Mouse (Mus musculus) midbrain, embryonic 15.5 days (tissue): ENCODE measurements around the gene Defb30. TPM values are rescaled to one million over a fixed set of nuclear protein-coding genes. Genes with fewer than 3 reads are reported as not detected.

Source experiments
- ATAC-seq: fragments of 200-750 bp; cut with Nextera tagmentation; replicated peaks from 2 replicates; pipeline ENCODE4 v1.8.0; 2017; ENCODE audit warnings: moderate TSS enrichment
- H3K27ac ChIP-seq: fragments of 300-500 bp; sonication (generic); 2 replicates; pipeline ENCODE4 v1.5.1; 2015; ENCODE audit warnings: mild to moderate bottlenecking, inconsistent platforms
- H3K27me3 ChIP-seq: fragments of 300-500 bp; sonication (generic); replicated peaks from 2 replicates; pipeline ENCODE4 v1.6.1; 2015; ENCODE audit warnings: inconsistent platforms
- H3K36me3 ChIP-seq: fragments of 300-500 bp; sonication (generic); replicated peaks from 2 replicates; pipeline ENCODE4 v1.6.1; 2015; ENCODE audit warnings: inconsistent platforms
- H3K4me1 ChIP-seq: fragments of 300-500 bp; sonication (generic); 2 replicates; pipeline ENCODE4 v1.6.1; 2015; ENCODE audit warnings: inconsistent platforms
- H3K4me2 ChIP-seq: fragments of 300-500 bp; sonication (generic); 2 replicates; pipeline ENCODE4 v1.6.1; 2015; ENCODE audit warnings: inconsistent platforms, mild to moderate bottlenecking, moderate library complexity
- H3K4me3 ChIP-seq: fragments of 300-500 bp; sonication (generic); 2 replicates; pipeline ENCODE4 v1.5.1; 2015; ENCODE audit warnings: mild to moderate bottlenecking, inconsistent platforms
- H3K9ac ChIP-seq: fragments of 300-500 bp; sonication (generic); 2 replicates; pipeline ENCODE4 v1.6.1; 2015; ENCODE audit warnings: mild to moderate bottlenecking, inconsistent platforms
- H3K9me3 ChIP-seq: fragments of 300-500 bp; sonication (generic); 2 replicates; pipeline ENCODE4 v1.6.1; 2016; ENCODE audit warnings: inconsistent platforms
- WGBS: fragments of 180-500 bp; shearing (Covaris S2); methylation state at CpG from one replicate; pipeline ENCODE4 v1.1.7; 2015; ENCODE audit warnings: mixed read lengths; 5-methylcytosine and 5-hydroxymethylcytosine counted together
- polyA plus RNA-seq: library from polyadenylated mRNA; unstranded; fragments of >200 nt; fragmentation: Nextera tagmentation; extraction: Ambion mirVana; gene quantifications from 2 replicates; pipeline ENCODE4 v1.2.1, GENCODE M21; 2015

Gene Defb30
- polyA plus RNA-seq: not detected in 2 replicates

DNA sequence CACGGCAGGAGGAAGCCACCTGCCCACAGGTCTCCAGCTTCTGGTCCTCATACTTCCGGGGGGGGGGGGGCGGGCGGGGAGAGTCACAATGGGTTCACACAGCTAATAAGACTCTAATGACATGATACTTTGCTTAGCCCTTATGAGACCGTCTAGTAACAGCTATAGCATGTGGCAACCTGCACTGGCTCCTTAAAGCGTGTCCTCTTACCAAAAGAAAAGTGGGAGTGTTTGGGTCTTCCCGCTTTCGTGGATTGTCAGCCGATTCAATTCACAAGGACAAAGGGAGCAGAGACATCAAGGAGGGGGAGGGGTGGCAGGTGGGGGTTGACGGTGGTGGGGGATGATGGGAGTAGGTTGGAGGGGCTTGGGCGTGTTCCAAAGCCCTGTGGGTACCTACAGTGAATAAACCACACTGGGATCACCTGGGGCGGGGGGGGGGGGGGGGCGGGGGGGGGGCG, at the start of gene Defb30:
Gene Defb30, minus strand, starts transcription at position 51 of the 461 bp plus-strand sequence.
- H3K9me3 ChIP-seq: no peaks in the 10 kb centered on the region
- ATAC-seq: no peak
- H3K4me3 ChIP-seq: no peak within 1 kb of the TSS
- WGBS: 61% methylated on average over 9 of the region's 14 CpGs
- no peaks in the 10 kb centered on the region for H3K4me1 ChIP-seq
- no peak within 1 kb of the TSS for H3K4me2 ChIP-seq
- H3K9ac ChIP-seq: no peak within 1 kb of the TSS
- H3K27ac ChIP-seq: no peak within 1 kb of the TSS
- no peaks in the 10 kb centered on the region for H3K36me3 ChIP-seq
- no peaks in the 10 kb centered on the region for H3K27me3 ChIP-seq

DNA sequence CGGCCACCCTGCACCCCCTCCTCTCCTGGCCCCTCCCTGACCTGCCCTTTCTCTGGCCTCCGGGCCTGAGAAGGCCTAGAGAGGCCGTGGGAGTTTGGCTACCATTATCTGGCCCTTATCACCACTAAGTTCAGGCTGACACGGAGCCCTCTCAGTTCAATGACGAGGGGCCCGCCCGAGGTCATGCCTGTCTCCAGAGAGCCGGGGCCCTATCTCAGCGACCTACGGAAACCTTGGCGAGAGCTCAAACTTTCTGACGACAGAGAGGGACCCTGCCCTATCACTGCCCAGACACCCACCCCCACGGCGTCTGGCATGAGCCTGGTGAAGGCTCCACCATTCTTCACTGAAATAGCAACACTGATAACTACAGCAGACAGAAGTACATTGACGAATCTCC, 17.9 kb upstream of the Defb30 start:
- Histone ChIP-seq H3K4me2 (no peak overlapping the region), H3K9me3 (no peaks in the 10 kb centered on the region), H3K27me3 (no peaks in the 10 kb centered on the region), H3K4me1 (peaks cover 5% of the 10 kb centered on the region; the same call in 1 of the 2 replicates), H3K4me3 (no peak overlapping the region), H3K27ac (no peak overlapping the region), H3K9ac (no peak overlapping the region), H3K36me3 (no peaks in the 10 kb centered on the region)
- WGBS: 86% methylated on average over 15 of the region's 15 CpGs
- ATAC-seq: no peak

DNA sequence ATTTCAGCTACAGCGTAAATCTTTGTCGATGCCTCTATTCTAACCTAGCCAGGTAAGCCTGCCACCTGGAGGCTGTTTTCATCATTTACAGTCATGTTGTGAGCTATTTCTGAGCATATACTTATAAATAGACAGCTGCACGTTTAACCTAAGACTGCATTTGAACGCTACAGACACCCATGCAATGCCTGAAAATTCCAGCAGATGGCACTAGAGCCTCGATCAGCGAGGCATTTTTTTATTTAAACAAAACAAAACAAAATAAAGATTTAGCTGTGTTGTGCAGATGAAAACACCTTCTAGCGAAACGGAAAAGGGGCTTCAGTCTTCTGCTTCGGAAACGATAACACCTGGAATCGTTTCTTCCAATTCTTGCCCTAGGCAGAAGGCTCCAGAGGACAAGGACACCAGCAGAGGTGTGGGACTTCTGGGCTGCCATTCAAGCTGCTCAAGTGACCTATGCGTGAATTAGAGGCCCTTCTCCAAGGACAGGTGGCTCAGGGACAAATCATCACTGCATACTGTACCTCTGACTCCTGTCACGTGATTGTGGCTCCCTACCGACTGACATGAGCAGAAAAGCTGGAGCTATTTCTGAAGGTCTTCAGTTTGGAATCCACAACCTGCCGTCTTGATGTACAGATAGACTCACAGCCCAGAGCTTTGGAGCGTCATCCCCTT, 17.0 kb upstream of the Defb30 start:
- Histone ChIP-seq H3K4me3 (no peak overlapping the region), H3K27ac (no peak overlapping the region), H3K9me3 (no peaks in the 10 kb centered on the region), H3K36me3 (no peaks in the 10 kb centered on the region), H3K27me3 (no peaks in the 10 kb centered on the region), H3K4me2 (peak overlapping the region; percentile 33), H3K4me1 (peaks cover 5% of the 10 kb centered on the region; the same call in 1 of the 2 replicates), H3K9ac (no peak overlapping the region)
- 33% methylated on average over 16 of the region's 16 CpGs for WGBS
- ATAC-seq: peak; percentile 74

DNA sequence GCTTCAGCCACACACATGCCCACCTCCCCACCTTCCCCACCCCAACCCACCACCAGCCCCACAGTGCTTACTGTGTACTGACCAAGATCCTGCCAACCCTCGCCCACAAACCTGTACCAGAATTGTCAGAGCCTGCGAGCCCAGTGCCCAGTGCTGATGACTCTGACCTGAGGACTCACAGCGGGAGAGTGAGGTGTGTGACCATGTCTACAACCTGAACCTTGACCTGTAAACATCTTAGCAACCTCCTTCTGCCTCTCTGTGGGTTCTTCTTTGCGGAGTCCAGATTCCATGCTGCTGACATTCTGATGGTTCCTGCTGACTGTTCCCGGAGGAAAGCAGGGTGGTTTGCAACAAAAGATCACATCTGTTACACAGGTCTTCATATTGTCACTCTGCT, 15.6 kb upstream of the Defb30 start:
- Histone ChIP-seq H3K4me3 (no peak overlapping the region), H3K36me3 (no peaks in the 10 kb centered on the region), H3K9me3 (no peaks in the 10 kb centered on the region), H3K4me1 (peaks cover 5% of the 10 kb centered on the region; the same call in 1 of the 2 replicates), H3K27me3 (no peaks in the 10 kb centered on the region), H3K9ac (no peak overlapping the region), H3K27ac (no peak overlapping the region), H3K4me2 (no peak overlapping the region)
- ATAC-seq: no peak
- WGBS: 78% methylated on average over 5 of the region's 5 CpGs

DNA sequence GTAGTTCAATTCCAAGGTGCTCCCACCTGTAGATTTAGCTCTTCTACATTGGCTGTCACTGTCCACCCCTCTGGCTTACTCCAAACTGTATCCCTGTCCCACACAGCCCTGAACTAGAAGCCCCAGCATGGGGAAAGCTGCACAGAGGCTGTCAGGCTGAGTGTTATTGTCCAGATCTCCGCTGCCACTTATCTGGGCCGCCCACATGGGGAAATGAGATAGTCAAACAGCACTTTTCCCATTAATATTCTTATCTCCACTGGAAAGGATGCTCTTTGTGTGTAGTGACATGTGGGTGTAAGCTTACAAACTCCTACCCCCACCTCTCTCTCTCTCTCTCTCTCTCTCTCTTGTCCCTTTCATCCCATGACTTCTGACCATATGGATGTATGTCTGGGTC, 12.4 kb upstream of the Defb30 start:
- H3K27me3 ChIP-seq: no peaks in the 10 kb centered on the region
- no peaks in the 10 kb centered on the region for H3K9me3 ChIP-seq
- no peak overlapping the region for H3K4me2 ChIP-seq
- no peaks in the 10 kb centered on the region for H3K36me3 ChIP-seq
- ATAC-seq: no peak
- H3K4me1 ChIP-seq: peaks cover 4% of the 10 kb centered on the region; the same call in 1 of the 2 replicates
- no peak overlapping the region for H3K9ac ChIP-seq
- WGBS: 88% methylated on average over 2 of the region's 2 CpGs
- H3K4me3 ChIP-seq: no peak overlapping the region
- no peak overlapping the region for H3K27ac ChIP-seq

DNA sequence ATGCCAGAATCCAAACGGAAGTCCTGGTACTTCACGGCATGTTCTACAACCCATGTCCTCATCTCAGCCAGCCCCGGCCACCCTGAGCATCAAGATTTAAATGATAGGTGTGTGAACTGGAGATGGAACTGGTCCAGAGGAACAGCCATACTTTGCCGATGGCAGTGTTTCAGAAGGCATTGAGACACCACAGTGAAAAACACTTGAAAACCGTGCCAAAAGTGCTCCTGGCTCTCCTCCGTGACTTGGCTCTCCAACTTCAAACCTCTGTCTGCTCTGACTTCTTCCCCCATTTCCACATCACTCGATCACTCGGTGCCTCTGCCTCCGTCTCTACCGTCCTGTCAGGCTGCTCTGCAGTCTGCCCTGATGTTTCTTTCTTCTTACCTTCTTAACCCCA, 10.6 kb upstream of the Defb30 start:
- Histone ChIP-seq H3K27ac (no peak overlapping the region), H3K4me2 (no peak overlapping the region), H3K9ac (no peak overlapping the region), H3K27me3 (no peaks in the 10 kb centered on the region), H3K9me3 (no peaks in the 10 kb centered on the region), H3K4me1 (no peaks in the 10 kb centered on the region), H3K4me3 (no peak overlapping the region), H3K36me3 (no peaks in the 10 kb centered on the region)
- no peak for ATAC-seq
- WGBS: 81% methylated on average over 10 of the region's 10 CpGs

DNA sequence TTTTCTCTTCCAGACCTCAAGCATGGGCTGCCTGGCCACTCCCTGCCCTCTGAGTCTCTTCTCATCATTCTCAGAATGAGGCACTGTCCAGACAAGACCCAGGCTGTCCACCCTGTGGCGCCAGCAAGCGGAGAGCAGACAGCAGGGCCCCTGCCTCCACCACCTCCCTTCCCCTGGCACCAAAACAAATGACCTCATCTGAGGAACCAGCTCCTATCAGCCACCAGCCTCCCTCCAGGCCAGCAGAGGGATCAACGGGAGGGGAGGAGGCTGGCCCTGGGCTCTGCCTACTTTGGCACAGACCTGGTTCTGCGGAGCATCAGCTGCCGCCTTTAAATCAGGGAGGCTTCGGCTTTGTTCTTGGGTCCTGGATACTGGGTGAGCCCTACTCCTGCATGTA, 5.0 kb upstream of the Defb30 start:
- Histone ChIP-seq H3K4me1 (no peaks in the 10 kb centered on the region), H3K4me3 (no peak overlapping the region), H3K36me3 (no peaks in the 10 kb centered on the region), H3K27me3 (no peaks in the 10 kb centered on the region), H3K9ac (no peak overlapping the region), H3K9me3 (no peaks in the 10 kb centered on the region), H3K27ac (no peak overlapping the region), H3K4me2 (no peak overlapping the region)
- ATAC-seq: no peak
- 29% methylated on average over 6 of the region's 6 CpGs for WGBS

DNA sequence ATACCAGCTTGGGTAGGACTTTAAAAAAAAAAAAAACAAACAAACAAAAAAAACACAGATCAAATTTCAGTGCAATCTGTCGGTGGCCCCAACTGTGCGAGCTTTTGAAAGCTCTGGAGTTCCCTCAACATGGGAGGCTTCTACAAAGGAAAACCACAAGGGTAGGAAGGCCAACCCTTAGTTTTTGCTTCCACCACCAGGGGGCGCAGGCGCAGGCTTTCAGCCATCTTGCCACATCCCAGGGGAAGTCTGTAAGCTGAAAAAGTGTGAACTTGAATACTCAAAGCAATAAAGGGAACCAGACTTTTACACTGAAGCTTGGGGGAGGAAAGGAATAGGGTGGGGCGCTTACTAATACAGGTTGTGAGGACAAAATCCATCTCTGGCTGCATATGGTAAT, 1.0 kb upstream of the Defb30 start:
- H3K27me3 ChIP-seq: no peaks in the 10 kb centered on the region

DNA sequence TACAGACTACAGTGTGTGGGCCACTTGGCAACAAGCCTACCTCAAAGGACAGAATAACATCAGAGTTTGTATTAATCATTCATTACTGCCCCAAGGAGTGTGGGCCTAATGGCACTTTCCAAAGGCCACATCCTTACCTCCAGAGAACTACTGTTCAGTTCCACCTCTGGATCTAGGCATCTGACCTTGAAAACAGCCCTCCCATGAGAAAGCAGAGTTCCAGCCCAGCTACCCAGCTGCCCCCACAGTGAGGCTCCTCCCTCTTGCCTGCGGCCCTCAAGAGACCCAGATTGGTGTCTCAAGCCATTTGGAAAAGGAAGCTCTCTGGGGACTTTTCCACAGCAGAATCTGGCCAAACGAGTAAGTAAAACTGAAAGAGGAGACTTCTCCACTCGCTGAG, 3.1 kb downstream of the Defb30 start, which contains the start of gene Defb42:
Gene Defb42, plus strand, starts transcription at position 301 of the 400 bp plus-strand sequence.
- no peaks in the 10 kb centered on the region for H3K36me3 ChIP-seq
- H3K4me3 ChIP-seq: no peak within 1 kb of the TSS
- no peak within 1 kb of the TSS for H3K27ac ChIP-seq
- 71% methylated on average over 3 of the region's 3 CpGs for WGBS
- ATAC-seq: no peak
- no peaks in the 10 kb centered on the region for H3K4me1 ChIP-seq
- H3K9ac ChIP-seq: no peak within 1 kb of the TSS
- H3K4me2 ChIP-seq: no peak within 1 kb of the TSS
- no peaks in the 10 kb centered on the region for H3K9me3 ChIP-seq
- H3K27me3 ChIP-seq: no peaks in the 10 kb centered on the region

More for the DNA sequence above, 1.0 kb upstream of the Defb30 start:
- Histone ChIP-seq H3K4me1 (no peaks in the 10 kb centered on the region), H3K36me3 (no peaks in the 10 kb centered on the region), H3K4me2 (no peak overlapping the region), H3K4me3 (no peak overlapping the region), H3K27ac (no peak overlapping the region), H3K9ac (no peak overlapping the region), H3K9me3 (no peaks in the 10 kb centered on the region)
- WGBS: 41% methylated on average over 5 of the region's 5 CpGs
- no peak for ATAC-seq

DNA sequence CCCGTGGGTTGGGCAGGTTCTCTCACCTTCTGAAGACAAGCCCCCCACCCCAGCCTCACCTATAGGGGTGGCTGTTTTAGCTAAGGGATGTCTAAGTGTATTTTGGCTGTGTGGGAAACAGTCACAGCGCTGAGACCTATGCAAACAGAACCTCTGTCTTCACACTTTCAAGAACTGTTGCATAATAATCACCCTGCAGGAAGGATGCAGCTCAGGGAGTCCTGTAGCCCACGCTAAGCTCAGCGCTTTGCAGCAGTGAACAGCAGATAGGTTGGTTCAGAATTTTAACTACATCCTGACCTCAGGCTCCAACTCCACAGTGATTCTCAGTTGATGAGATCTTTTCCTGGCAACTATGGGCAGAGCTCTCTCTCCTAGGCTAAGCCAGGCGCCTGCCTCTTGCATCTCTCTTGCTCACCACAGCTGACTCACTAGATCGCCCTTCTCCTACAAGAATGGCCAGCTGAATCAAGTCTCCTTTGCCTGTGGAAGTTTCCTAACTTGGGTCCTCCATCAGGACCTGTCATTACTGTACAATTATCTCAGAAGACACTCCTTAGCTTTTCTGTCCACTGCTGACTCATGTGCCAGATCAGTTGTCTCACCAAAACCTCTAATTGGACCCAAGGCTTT, 29.1 kb downstream of the Defb30 start:
- WGBS: 59% methylated on average over 6 of the region's 6 CpGs
- Histone ChIP-seq H3K4me2 (no peak overlapping the region), H3K27me3 (no peaks in the 10 kb centered on the region), H3K4me1 (no peaks in the 10 kb centered on the region), H3K4me3 (no peak overlapping the region), H3K9ac (no peak overlapping the region), H3K9me3 (no peaks in the 10 kb centered on the region), H3K36me3 (no peaks in the 10 kb centered on the region), H3K27ac (no peak overlapping the region)
- no peak for ATAC-seq

DNA sequence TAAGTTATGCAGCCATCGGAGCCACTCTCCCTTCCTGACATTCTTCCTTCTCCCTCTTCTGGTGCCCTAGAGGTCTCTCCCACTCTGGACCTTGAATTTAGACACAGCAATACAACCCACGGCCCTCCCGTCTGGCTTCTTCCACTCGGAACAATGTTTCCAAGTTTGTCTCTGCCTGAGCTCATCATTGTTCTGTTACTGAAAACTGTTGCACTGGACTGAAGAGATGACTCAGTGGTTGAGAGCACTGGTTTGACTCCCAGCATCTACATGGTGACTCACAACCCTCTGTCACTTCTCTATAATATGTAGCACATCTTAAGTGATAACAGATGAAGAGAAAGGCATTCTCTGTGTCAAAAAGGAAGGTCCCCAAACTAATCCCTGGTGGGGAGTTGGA, 35.1 kb downstream of the Defb30 start:
- Histone ChIP-seq H3K9me3 (no peaks in the 10 kb centered on the region), H3K27ac (no peak overlapping the region), H3K9ac (no peak overlapping the region), H3K4me1 (no peaks in the 10 kb centered on the region), H3K4me2 (no peak overlapping the region), H3K27me3 (no peaks in the 10 kb centered on the region), H3K36me3 (no peaks in the 10 kb centered on the region), H3K4me3 (no peak overlapping the region)
- no peak for ATAC-seq
- WGBS: 92% methylated on average over 4 of the region's 4 CpGs

DNA sequence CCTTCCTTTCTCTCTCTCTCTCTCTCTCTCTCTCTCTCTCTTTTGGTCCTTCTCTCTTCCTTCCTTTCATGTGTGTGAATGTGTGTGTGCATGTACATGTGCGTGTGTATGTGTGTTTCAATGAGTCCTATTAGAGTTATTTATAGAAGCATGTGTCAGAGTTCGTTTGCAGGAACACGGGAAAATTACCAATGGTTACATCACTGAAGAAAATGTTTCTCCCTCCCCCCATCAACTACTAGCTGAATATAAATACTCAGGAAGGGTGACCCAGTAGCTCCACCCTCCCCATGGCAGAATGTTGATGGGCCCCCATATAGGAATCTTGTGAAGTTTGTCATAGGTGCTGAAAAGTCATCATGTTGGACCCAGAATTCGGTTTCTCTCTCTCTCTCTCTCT, 36.7 kb downstream of the Defb30 start:
- Histone ChIP-seq H3K36me3 (no peaks in the 10 kb centered on the region), H3K4me3 (no peak overlapping the region), H3K4me1 (no peaks in the 10 kb centered on the region), H3K27ac (no peak overlapping the region), H3K9me3 (no peaks in the 10 kb centered on the region), H3K27me3 (no peaks in the 10 kb centered on the region), H3K4me2 (no peak overlapping the region), H3K9ac (no peak overlapping the region)
- 92% methylated on average over 4 of the region's 4 CpGs for WGBS
- no peak for ATAC-seq

DNA sequence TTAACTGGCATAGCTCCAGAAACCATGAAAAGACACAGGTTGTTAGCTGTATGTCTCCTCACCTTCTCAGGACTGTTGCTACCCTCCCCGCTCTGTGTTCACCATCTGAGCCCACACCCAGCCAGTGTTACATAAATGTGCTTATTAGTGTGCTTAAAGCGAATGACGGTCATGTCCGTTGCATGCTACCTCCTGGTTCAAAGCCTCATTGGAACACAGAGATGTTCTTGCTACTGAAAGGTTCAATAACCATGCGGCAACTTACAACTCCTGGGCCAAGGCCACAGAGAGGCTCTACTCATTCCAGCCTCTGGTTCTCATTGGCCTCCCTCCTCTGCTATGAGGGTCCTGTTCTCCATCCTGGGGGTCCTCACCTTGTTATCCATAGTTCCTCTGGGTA, 38.3 kb downstream of the Defb30 start, which contains the start of gene Defb43:
Gene Defb43, plus strand, starts transcription at position 301 of the 400 bp plus-strand sequence.
- no peaks in the 10 kb centered on the region for H3K4me1 ChIP-seq
- H3K4me3 ChIP-seq: no peak within 1 kb of the TSS
- H3K27me3 ChIP-seq: no peaks in the 10 kb centered on the region
- H3K4me2 ChIP-seq: no peak within 1 kb of the TSS
- H3K27ac ChIP-seq: no peak within 1 kb of the TSS
- H3K36me3 ChIP-seq: no peaks in the 10 kb centered on the region
- 96% methylated on average over 5 of the region's 5 CpGs for WGBS
- H3K9ac ChIP-seq: no peak within 1 kb of the TSS
- no peak for ATAC-seq
- H3K9me3 ChIP-seq: no peaks in the 10 kb centered on the region
